Mouse (Mus musculus) adrenal gland, postnatal 36 days (tissue): ENCODE results near the gene Ccdc83. TPM values are rescaled to one million over a fixed set of nuclear protein-coding genes. Genes with fewer than 3 reads are reported as not detected.

Source experiments
- DNase-seq, 2 experiments: peaks; one replicate each; pipeline ENCODE4 v3.0.0; 2021; ENCODE audit warnings: mixed read lengths in 1 of 2
- long read RNA-seq, 2 experiments: library from polyadenylated mRNA; stranded (forward); transcript quantifications; one replicate each; pipeline ENCODE4 v2.0.0; 2021; ENCODE audit warnings: borderline sequencing depth in 2 of 2
- total RNA-seq, 2 experiments: library from RNA; stranded (reverse); gene quantifications; 2 replicates each; pipeline ENCODE4 v1.2.3; 2021

Ccdc83 gene
- not detected for total RNA-seq
- long read RNA-seq, experiment 1 = 0 reads
- long read RNA-seq, experiment 2 = 0 reads

- DNase-seq = peak; percentile 84 to 87
These were observed at the start of gene Ccdc83 for GRCm38 (mm10) chr7:90265289-90265970. TSS of gene Ccdc83 (minus strand) at chr7:90265777.

GRCm38 (mm10) chr7:90313421-90313820 is 47.8 kb upstream of the Ccdc83 start:
- DNase-seq = no peak

GRCm38 (mm10) chr7:90312151-90312883 is 46.7 kb upstream of the Ccdc83 start:
- no peak for DNase-seq

- DNase-seq = peak; percentile 3 to 7
These were observed 42.4 kb upstream of the Ccdc83 start for GRCm38 (mm10) chr7:90308003-90308402.

- DNase-seq = no peak
These were observed 41.4 kb upstream of the Ccdc83 start for GRCm38 (mm10) chr7:90306968-90307367.

- no peak for DNase-seq
These were observed 40.5 kb upstream of the Ccdc83 start for GRCm38 (mm10) chr7:90306079-90306478.

GRCm38 (mm10) chr7:90302647-90303552 is 37.3 kb upstream of the Ccdc83 start:
- DNase-seq = no peak

- peak; percentile 72 to 79 for DNase-seq
These were observed 36.5 kb upstream of the Ccdc83 start, which contains the start of gene Sytl2 for GRCm38 (mm10) chr7:90301942-90302646. TSS of gene Sytl2 (plus strand) at chr7:90302252.

GRCm38 (mm10) chr7:90291885-90292284 is 26.3 kb upstream of the Ccdc83 start:
- no peak for DNase-seq

- no peak for DNase-seq
These were observed 19.2 kb upstream of the Ccdc83 start for GRCm38 (mm10) chr7:90284793-90285192.

- no peak for DNase-seq
These were observed 17.2 kb upstream of the Ccdc83 start for GRCm38 (mm10) chr7:90282786-90283185.

GRCm38 (mm10) chr7:90281759-90282546 is 16.4 kb upstream of the Ccdc83 start:
- no peak for DNase-seq

GRCm38 (mm10) chr7:90280878-90281277 is 15.3 kb upstream of the Ccdc83 start:
- no peak for DNase-seq

- DNase-seq = peak; percentile 46 to 64
These were observed 14.8 kb upstream of the Ccdc83 start for GRCm38 (mm10) chr7:90280274-90280875.

- no peak for DNase-seq
These were observed 13.6 kb upstream of the Ccdc83 start for GRCm38 (mm10) chr7:90279136-90279535.

GRCm38 (mm10) chr7:90277769-90278168 is 12.2 kb upstream of the Ccdc83 start:
- DNase-seq = no peak

GRCm38 (mm10) chr7:90277246-90277645 is 11.7 kb upstream of the Ccdc83 start:
- DNase-seq = no peak

GRCm38 (mm10) chr7:90274561-90275100 is 9.1 kb upstream of the Ccdc83 start:
- no peak for DNase-seq

- DNase-seq = no peak
These were observed 4.6 kb upstream of the Ccdc83 start for GRCm38 (mm10) chr7:90270141-90270540.
